Mouse (Mus musculus) brown adipose tissue, adult 24 weeks (tissue): ENCODE measurements around the gene Slc39a13. TPM values are rescaled to one million over a fixed set of nuclear protein-coding genes. Genes with fewer than 3 reads are reported as not detected.
A peak's percentile ranks its signal among the peaks of the same experiment; 100 is the strongest.

Source experiments
- H3K27ac ChIP-seq: fragments of 200-500 bp; replicated peaks from 2 replicates; pipeline ENCODE4 v1.5.1; 2012; ENCODE audit warnings: low read depth, mild to moderate bottlenecking, low read length
- H3K4me1 ChIP-seq: fragments of 200-500 bp; 2 replicates; pipeline ENCODE4 v1.6.1; 2012; ENCODE audit warnings: low read length, mixed read lengths; ENCODE audit not compliant: control insufficient read depth, insufficient read depth, insufficient read length
- H3K4me3 ChIP-seq: fragments of 200-500 bp; 2 replicates; pipeline ENCODE4 v1.5.1; 2012; ENCODE audit warnings: low read depth, mild to moderate bottlenecking, low read length, moderate library complexity; ENCODE audit not compliant: insufficient read depth
- polyA plus RNA-seq: library from polyadenylated mRNA; stranded (reverse); fragments of >200 nt; gene quantifications from 2 replicates; pipeline ENCODE4 v1.2.4, GENCODE M21; 2012; ENCODE audit not compliant: missing spikeins, insufficient read depth, insufficient read length

Gene Slc39a13
- polyA plus RNA-seq, 1 experiment, result 22.4 TPM

GRCm38 (mm10) chr2:91081775-91082695 is 11.8 kb upstream of the Slc39a13 start, which contains the start of gene Spi1:
Gene Spi1 (plus strand): TSS chr2:91082390.
- peak within 1 kb of the TSS; percentile 85 for H3K27ac ChIP-seq
- peaks cover 8% of the 10 kb centered on the region for H3K4me1 ChIP-seq
- peak within 1 kb of the TSS; percentile 44 for H3K4me3 ChIP-seq

- Histone ChIP-seq H3K4me3 (no peak overlapping the region), H3K4me1 (peaks cover 8% of the 10 kb centered on the region), H3K27ac (0 out of 2 replicates have a peak overlapping the region, but pooled peaks have one; percentile 5)
These were observed 10.7 kb upstream of the Slc39a13 start for GRCm38 (mm10) chr2:91080784-91081513.

- Histone ChIP-seq H3K4me1 (peaks cover 8% of the 10 kb centered on the region), H3K27ac (no peak overlapping the region), H3K4me3 (peak overlapping the region; percentile 60)
These were observed 8.8 kb upstream of the Slc39a13 start for GRCm38 (mm10) chr2:91079026-91079384.

- Histone ChIP-seq H3K27ac (no peak overlapping the region), H3K4me1 (peaks cover 8% of the 10 kb centered on the region), H3K4me3 (peak overlapping the region; percentile 60)
These were observed 8.3 kb upstream of the Slc39a13 start for GRCm38 (mm10) chr2:91078314-91079025.

GRCm38 (mm10) chr2:91077957-91078313 is 7.7 kb upstream of the Slc39a13 start:
- Histone ChIP-seq H3K27ac (no peak overlapping the region), H3K4me3 (peak overlapping the region; percentile 60), H3K4me1 (peaks cover 3% of the 10 kb centered on the region)

GRCm38 (mm10) chr2:91072092-91072491 is 1.9 kb upstream of the Slc39a13 start:
- Histone ChIP-seq H3K27ac (no peak overlapping the region), H3K4me3 (no peak overlapping the region), H3K4me1 (peaks cover 5% of the 10 kb centered on the region; the same call in 1 of the 2 replicates)

GRCm38 (mm10) chr2:91071059-91071458 is 842 bp upstream of the Slc39a13 start:
- H3K4me3 ChIP-seq, result peak overlapping the region; percentile 72
- H3K4me1 ChIP-seq, result peaks cover 5% of the 10 kb centered on the region; the same call in 1 of the 2 replicates
- H3K27ac ChIP-seq, result peak overlapping the region; percentile 76

- peak overlapping the region; percentile 72 for H3K4me3 ChIP-seq
- H3K27ac ChIP-seq, result peak overlapping the region; percentile 72
- H3K4me1 ChIP-seq, result peaks cover 5% of the 10 kb centered on the region; the same call in 1 of the 2 replicates
These were observed 764 bp downstream of the Slc39a13 start for GRCm38 (mm10) chr2:91069306-91070000.

GRCm38 (mm10) chr2:91068872-91069165 is 1.4 kb downstream of the Slc39a13 start:
- Histone ChIP-seq H3K4me3 (peak overlapping the region; percentile 72), H3K4me1 (peaks cover 5% of the 10 kb centered on the region; the same call in 1 of the 2 replicates), H3K27ac (no peak overlapping the region)

GRCm38 (mm10) chr2:91068162-91068871 is 1.9 kb downstream of the Slc39a13 start:
- Histone ChIP-seq H3K4me3 (peak overlapping the region; percentile 72), H3K4me1 (peaks cover 5% of the 10 kb centered on the region; the same call in 1 of the 2 replicates), H3K27ac (no peak overlapping the region)

GRCm38 (mm10) chr2:91066455-91066854 is 3.8 kb downstream of the Slc39a13 start:
- Histone ChIP-seq H3K4me3 (no peak overlapping the region), H3K4me1 (peaks cover 5% of the 10 kb centered on the region; the same call in 1 of the 2 replicates), H3K27ac (no peak overlapping the region)

- no peak overlapping the region for H3K4me3 ChIP-seq
- no peaks in the 10 kb centered on the region for H3K4me1 ChIP-seq
- H3K27ac ChIP-seq, result no peak overlapping the region
These were observed 4.7 kb downstream of the Slc39a13 start for GRCm38 (mm10) chr2:91065544-91065943.

GRCm38 (mm10) chr2:91064211-91064610 is 6.0 kb downstream of the Slc39a13 start:
- H3K4me3 ChIP-seq, result no peak overlapping the region
- no peak overlapping the region for H3K27ac ChIP-seq
- H3K4me1 ChIP-seq, result no peaks in the 10 kb centered on the region
